Mouse (Mus musculus): ENCODE results near the gene Rbm42. TPM values are rescaled to one million over a fixed set of nuclear protein-coding genes. Genes with fewer than 3 reads are reported as not detected.

The Rbm42 gene
- total RNA-seq, 2 experiments from 2014 or later = 67.7 to 67.8 TPM

DNA sequence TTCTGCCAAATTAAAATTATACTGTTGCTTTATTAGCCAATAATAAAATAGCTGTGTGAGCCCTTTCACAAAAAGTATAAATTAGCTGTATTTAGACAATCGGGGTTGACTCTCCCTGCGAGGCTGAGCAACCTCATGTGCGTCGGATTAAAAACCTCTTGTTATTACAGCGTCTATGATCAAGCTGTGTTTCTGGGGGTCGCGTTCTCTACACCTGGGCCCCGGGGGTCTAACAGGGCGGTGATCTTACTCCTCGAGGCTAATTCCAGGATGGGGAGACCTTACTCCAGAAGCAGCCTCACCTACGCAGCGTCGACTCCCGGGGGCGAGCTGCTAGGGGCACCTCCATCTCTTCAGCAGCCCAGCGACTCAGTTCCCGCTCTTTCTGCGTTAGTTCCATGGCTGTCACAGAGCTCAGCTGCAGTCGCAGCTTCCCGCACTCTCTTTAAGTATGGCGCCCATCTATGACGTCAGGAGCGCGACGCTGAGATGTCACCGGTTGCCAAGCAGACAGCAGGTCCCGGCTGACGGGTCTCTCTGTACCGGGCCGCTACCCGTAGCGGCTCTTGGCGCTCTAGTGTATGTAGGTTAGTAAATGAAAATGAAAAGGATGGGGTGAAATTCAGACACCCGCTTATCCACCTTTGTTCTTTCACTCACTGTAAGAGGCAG lies 14.5 kb upstream of the Rbm42 start, which contains the start of gene Haus5:
Haus5 (minus strand) TSS at position 466 of the 672 bp plus-strand sequence.
- Histone ChIP-seq H3K4me3 (peak within 1 kb of the TSS; percentile 68), H3K27ac (peak within 1 kb of the TSS; percentile 64)
- peak; percentile 89 to 91 for DNase-seq (ENCODE audit: extremely low spot score in 1 of 2, low spot score in 2 of 2)
- no peak for TF ChIP-seq CTCF (IDR thresholded peaks at IDR 0.05)
- intact Hi-C loops (cut with DNase I) = loop anchor here (1.0 to 5.0 kb wide), 2 partner anchors 65 to 193 kb away; partner anchors contain the start of genes Ffar3 and Tmem147

DNA sequence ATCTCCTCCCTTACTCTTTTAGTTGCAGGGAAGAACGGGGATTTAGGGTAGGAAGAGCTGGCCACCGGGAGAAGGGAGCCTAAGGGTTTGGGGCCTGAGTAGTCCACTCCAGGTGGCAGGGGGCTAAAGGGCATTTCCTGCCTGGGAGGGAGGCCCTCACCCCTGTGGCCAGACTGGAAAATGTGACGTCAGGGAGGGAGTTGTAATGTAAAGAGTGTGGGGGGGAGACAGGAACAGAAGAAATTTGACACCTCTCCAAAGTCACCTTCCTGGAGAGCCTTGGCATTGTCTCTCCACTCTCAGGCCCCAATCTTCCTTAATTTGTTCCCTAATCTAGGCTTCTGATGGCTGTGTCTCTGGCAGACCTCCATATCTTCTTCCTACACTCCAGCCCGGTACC lies 11.0 kb downstream of the Rbm42 start:
- intact Hi-C loops (cut with DNase I) = no loop called here
- Histone ChIP-seq H3K4me3 (no peak overlapping the region), H3K27ac (no peak overlapping the region)
- no peak for TF ChIP-seq CTCF (IDR thresholded peaks at IDR 0.05)
- DNase-seq (ENCODE audit: extremely low spot score in 1 of 2, low spot score in 2 of 2) = no peak

DNA sequence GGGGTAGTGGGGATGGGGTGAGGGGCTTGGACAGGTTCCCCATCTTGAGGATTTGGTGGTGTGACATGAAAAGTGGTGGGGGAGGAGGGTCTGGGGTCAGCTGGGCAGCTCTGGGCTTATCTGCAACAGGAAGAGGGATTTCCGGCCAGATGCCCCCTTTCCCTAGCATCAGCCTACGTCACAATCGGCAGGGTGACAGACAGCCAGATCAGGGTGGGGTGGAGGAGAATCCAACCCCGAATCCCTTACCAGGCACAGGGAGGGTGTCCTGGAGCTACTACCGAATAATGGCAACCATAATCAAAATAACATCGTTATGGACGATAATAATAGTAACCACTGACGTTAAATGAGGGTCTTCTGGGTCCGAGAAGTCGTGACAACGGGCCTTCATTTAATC lies 13.7 kb downstream of the Rbm42 start:
- no peak for TF ChIP-seq CTCF (IDR thresholded peaks at IDR 0.05)
- H3K4me3 ChIP-seq = no peak overlapping the region
- intact Hi-C loops (cut with DNase I) = no loop called here
- no peak overlapping the region for H3K27ac ChIP-seq
- no peak for DNase-seq (ENCODE audit: extremely low spot score in 1 of 2, low spot score in 2 of 2)

DNA sequence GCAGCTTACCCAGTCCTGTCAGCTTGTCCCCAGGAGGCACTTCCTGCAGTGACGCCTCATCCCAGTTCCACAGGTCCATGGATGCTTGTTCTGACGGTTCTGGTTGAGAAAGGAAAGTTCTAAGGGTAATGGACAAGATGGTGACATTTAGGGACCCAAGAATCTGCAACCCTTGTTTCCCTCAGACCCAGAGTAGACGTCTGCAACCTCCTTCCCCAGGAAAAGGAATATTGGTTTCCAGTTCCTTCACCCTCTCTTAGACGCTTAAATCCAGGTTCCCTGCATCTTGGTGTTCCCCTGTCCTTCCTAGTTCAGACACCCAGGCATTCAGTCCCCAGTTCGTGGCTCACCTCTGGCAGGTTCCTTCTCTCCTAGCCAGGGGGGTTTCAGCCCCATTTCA lies 14.4 kb downstream of the Rbm42 start, which contains the start of gene Etv2:
Etv2 (minus strand) TSS at position 101 of the 400 bp plus-strand sequence.
- DNase-seq (ENCODE audit: extremely low spot score in 1 of 2, low spot score in 2 of 2) = no peak
- no peak for TF ChIP-seq CTCF (IDR thresholded peaks at IDR 0.05)
- intact Hi-C loops (cut with DNase I) = no loop called here
- Histone ChIP-seq H3K27ac (no peak within 1 kb of the TSS), H3K4me3 (no peak within 1 kb of the TSS)

DNA sequence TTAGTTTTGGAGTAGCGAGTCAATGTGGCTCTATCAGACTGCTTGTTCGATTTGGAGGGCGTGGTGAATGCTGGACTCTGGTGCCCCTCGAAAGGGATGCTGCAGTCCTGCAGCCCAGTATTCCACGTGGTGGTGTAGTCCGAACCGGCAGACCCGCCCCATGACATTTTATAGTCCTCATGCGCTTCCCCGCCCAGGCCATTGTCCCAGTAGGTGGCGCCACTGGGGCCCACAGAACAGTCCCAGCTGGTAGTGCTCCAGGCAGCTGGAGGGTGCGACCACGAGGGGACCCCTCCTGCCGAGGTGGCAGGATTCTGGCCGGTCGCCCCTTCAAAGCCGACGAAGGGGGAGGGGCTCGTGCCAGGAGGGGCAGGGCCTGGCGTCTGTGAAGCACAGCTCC lies 15.5 kb downstream of the Rbm42 start:
- intact Hi-C loops (cut with DNase I) = no loop called here
- peak; percentile 50 for TF ChIP-seq CTCF (IDR thresholded peaks at IDR 0.05)
- Histone ChIP-seq H3K27ac (no peak overlapping the region), H3K4me3 (no peak overlapping the region)
- DNase-seq (ENCODE audit: extremely low spot score in 1 of 2, low spot score in 2 of 2) = peak; percentile 23 to 33

DNA sequence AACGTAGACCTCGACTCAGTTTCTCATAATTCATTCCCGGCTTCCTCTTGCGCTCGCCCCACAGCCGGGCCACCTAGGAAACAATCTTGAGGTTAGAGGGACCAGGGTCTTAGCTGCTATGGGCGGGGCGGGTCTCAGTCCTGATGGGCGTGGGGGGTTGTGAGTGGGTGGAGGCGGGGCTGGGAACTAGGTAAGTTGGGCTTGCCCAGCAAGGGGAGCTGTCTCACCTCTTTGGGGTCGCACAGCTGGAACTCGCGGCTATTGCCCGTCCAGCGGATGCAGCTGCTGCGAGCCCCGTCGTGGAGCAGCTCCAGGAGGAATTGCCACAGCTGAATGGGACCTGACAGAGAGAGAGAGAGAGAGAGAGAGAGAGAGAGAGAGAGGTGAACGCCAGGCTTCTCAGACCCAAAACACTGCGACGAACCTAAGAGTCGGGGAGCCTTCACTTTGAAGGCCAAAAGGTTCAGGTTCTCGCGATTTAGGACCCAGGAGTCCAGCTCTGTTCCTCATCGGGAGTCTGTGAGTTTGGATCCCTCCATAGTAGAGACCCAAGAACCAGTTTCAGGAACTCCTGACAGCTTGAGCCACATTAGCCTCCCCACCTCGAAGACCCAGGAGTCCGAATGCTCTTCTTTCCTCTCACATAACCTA lies 16.2 kb downstream of the Rbm42 start:
- no peak for DNase-seq (ENCODE audit: extremely low spot score in 1 of 2, low spot score in 2 of 2)
- intact Hi-C loops (cut with DNase I) = no loop called here
- H3K27ac ChIP-seq = no peak overlapping the region
- TF ChIP-seq CTCF (IDR thresholded peaks at IDR 0.05) = no peak
- H3K4me3 ChIP-seq = no peak overlapping the region

DNA sequence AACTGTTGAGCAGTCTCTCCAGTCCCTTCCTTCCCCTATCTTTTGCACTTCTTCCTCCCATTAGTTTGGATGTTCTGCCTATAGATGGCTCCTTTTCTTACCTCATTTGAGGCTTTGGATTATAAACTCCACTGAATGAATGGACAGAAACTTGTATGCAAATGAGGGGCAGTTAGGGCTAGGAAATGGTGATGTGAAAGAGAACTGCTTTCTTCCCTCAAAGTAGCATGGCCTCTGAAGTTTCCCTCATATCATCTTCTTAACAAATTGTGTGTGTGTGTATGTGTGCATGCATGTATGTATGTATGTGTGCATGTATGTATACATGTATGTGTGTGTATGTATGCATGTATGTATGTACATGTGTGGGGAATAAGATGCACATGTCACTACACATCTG lies 21.1 kb downstream of the Rbm42 start:
- TF ChIP-seq CTCF (IDR thresholded peaks at IDR 0.05) = no peak
- no peak for DNase-seq (ENCODE audit: extremely low spot score in 1 of 2, low spot score in 2 of 2)
- intact Hi-C loops (cut with DNase I) = loop anchor here (5.0 kb wide), 1 partner anchor 42 kb away; the partner anchor contains the start of gene Kmt2b
- H3K27ac ChIP-seq = no peak overlapping the region
- no peak overlapping the region for H3K4me3 ChIP-seq

DNA sequence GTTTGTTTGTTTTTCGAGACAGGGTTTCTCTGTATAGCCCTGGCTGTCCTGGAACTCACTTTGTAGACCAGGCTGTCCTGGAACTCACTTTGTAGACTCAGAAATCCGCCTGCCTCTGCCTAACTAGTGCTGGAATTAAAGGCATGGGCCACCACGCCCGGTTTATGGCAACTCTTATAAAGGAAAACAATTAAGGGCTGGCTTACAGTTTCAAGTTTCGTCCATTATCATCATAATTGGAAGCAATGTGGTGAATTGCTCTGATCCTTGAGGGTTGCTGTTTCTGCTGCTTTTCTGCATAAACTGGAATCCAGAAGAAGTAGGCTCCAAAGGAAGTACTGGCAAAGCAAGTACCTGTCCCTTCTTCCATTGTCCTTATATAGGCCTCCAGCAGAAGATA lies 23.5 kb downstream of the Rbm42 start:
- no peak for TF ChIP-seq CTCF (IDR thresholded peaks at IDR 0.05)
- no peak overlapping the region; the same call in 1 of the 2 replicates for H3K27ac ChIP-seq
- intact Hi-C loops (cut with DNase I) = loop anchor here (5.0 kb wide), 1 partner anchor 39 kb away; the partner anchor contains the start of gene Kmt2b
- DNase-seq (ENCODE audit: extremely low spot score in 1 of 2, low spot score in 2 of 2) = no peak
- no peak overlapping the region; the same call in 1 of the 2 replicates for H3K4me3 ChIP-seq

DNA sequence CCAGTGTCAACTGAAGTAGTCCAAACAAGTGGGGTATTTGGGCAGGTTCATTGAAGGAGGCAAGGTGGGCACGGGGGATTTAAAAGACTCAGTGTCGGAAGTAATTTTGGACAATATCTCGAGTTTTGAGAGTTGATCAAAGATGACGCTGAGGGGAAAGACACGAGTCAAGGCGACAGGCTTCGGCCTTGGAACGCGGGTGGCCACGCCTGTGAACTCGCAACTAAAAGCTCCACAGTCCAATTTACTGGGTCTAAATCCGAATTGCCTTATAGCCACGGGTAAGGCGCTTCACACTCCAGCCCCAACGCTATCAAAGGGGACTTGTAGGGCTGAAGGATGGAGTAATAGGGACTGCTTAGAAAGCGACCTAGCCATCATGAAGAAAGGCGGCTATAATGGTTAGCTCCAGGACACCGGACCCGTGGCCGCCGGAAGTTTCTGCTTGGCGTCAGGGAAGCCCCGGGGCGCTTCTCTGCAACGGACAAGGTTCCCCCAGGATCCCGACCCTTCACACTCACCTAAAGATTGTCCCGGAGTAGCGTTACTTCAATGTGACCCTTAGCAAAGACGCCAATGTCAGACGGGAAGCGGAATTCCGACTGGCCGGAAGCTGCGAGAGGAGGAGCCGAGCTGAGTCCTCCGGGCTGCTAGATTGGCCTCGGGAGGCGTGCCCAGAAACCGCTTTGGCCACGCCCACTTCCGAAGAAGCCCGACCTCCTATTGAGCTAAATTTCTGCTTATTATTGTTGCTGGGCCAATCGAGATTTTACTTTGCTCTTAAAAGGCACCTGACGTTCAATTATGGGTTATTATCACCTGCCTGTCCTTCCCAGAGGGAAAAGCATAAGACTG lies 24.4 kb downstream of the Rbm42 start, which contains the start of gene Cox6b1:
Cox6b1 (minus strand) TSS at position 622 of the 855 bp plus-strand sequence.
- intact Hi-C loops (cut with DNase I) = loop anchor here (5.0 kb wide), 1 partner anchor 38 kb away; the partner anchor contains the start of gene Kmt2b
- peak within 1 kb of the TSS; percentile 89 for H3K4me3 ChIP-seq
- peak within 1 kb of the TSS; percentile 91 for H3K27ac ChIP-seq
- no peak for TF ChIP-seq CTCF (IDR thresholded peaks at IDR 0.05)
- peak; percentile 80 to 85 for DNase-seq (ENCODE audit: extremely low spot score in 1 of 2, low spot score in 2 of 2)

DNA sequence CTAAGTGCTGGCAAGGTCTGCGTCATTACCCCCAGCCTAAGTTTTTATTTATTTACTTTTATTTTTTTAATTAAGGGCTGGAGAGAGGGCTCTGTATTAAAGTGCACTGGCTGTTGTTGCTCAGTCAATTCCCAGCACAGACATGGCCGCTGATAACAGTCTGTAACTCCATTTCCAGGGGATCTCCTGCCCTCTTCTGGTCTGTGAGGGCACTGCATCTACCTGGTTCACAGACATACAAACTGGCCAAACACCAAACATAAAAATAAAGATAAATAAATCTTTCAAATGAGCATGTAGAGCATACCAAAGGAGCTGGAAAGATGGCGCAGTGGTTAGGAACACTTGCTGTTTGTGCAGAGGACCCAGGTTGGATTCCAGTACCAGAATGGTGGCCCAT lies 30.9 kb downstream of the Rbm42 start:
- Histone ChIP-seq H3K27ac (no peak overlapping the region), H3K4me3 (no peak overlapping the region)
- DNase-seq (ENCODE audit: extremely low spot score in 1 of 2, low spot score in 2 of 2) = no peak
- intact Hi-C loops (cut with DNase I) = no loop called here
- peak; percentile 61 for TF ChIP-seq CTCF (IDR thresholded peaks at IDR 0.05)

DNA sequence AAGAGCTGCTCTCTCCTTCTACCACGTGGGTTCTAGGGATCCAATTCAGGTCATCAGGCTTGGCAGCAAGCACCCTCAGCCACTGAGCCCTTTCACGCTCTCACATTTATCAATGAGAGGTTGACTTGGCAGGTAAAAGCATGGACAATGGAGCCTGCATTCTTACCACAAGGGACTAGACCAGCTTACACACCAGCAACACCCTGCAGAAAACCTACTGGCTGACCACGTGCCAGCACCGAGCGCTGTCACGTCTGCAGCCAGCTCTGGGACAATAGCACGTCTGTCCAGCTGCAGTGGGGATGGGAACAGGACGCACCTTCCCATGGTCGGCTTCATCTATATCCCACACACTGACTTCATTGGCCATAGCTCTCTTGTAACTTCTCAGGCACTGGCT lies 31.5 kb downstream of the Rbm42 start:
- intact Hi-C loops (cut with DNase I) = no loop called here
- no peak for DNase-seq (ENCODE audit: extremely low spot score in 1 of 2, low spot score in 2 of 2)
- TF ChIP-seq CTCF (IDR thresholded peaks at IDR 0.05) = no peak
- no peak overlapping the region for H3K27ac ChIP-seq
- H3K4me3 ChIP-seq = no peak overlapping the region

All from left cerebral cortex, adult 2 months (tissue).